Mouse (Mus musculus): ENCODE measurements around the gene Pdia4.
"Not testable (repeated sequence)": the region's sequence is repeated elsewhere in the genome, so short reads cannot be mapped to it uniquely, and the experiment has no call there.

Gene Pdia4

GRCm38 (mm10) chr6:47759406-47759805 is 53.8 kb downstream of the Pdia4 start:
- not testable (repeated sequence) for DNase-seq (ENCODE audit: low read depth)

GRCm38 (mm10) chr6:47757849-47758248 is 55.4 kb downstream of the Pdia4 start:
- DNase-seq (ENCODE audit: low read depth) = not testable (repeated sequence)

GRCm38 (mm10) chr6:47757429-47757828 is 55.8 kb downstream of the Pdia4 start:
- not testable (repeated sequence) for DNase-seq (ENCODE audit: low read depth)

DNA sequence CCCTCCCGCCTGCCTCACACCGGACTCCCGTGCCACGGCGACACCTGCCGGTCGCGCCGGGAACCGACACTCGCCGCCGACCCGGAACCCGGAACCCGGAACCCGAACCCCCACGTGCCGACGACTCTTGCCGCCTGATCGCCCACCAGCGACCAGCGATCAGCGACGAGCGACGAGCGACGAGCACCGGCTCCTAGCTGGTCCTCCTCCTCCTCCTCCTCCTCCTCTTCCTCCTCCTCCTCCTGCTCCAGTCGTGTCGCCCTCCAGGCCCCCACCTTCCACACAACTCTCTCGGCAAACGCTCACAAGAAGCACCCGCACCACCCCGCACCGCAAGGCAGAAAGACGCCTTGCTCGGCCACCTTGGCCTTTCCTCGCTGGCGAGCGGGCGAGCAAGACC is 60.1 kb downstream of the Pdia4 start:
- DNase-seq (ENCODE audit: low read depth) = not testable (repeated sequence)

DNA sequence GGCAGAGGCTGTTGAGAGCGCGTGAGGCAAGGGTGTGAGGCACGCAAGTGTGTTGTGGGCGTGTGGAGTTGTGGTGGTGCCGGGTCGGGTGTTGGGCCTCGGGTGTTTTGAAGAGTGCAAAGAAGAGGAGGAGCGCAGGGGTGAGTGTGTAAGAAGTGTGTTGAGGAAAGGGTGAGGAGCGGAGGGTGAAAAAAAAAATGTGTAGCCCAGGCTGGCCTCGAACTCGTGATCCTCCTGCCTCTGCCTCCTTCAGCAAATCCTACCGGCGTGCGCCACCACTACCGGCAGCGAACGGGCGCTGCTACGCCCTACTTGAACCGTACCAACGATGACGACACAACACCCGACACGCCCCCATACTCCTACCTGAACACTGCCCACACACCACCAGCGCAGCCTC is 64.9 kb downstream of the Pdia4 start:
- not testable (repeated sequence) for DNase-seq (ENCODE audit: low read depth)

DNA sequence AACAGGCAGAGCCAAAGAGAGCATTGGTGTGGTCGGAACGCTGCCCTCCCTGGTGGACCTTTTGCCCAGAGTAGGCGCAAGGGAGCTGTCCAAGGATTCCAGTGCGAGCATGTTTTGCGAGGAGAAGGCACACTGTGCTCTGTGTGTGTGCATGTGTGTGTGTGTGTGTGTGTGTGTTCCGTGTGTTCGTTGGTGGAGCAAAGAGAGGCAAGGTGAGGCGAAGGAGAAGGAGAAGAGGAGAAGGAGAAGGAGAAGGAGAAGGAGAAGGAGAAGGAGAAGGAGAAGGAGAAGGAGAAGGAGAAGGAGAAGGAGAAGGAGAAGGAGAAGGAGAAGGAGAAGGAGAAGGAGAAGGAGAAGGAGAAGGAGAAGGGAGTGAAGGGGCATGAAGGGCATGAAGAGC is 65.3 kb downstream of the Pdia4 start:
- not testable (repeated sequence) for DNase-seq (ENCODE audit: low read depth)
